Mouse (Mus musculus) stomach, postnatal 0 days (tissue): ENCODE data around the gene Sap30bp.

Source experiments
- CTCF ChIP-seq: IDR thresholded peaks from 2 replicates; pipeline ENCODE4 v1.5.1; 2016; ENCODE audit warnings: antibody characterized with exemption, low read depth, mild to moderate bottlenecking, moderate library complexity
- EP300 ChIP-seq: optimal IDR thresholded peaks from 2 replicates; pipeline ENCODE3; 2016; ENCODE audit warnings: antibody characterized with exemption

GRCm38 (mm10) chr11:115939690-115940329 lies 6.7 kb downstream of the Sap30bp start:
- TF ChIP-seq CTCF: peak; percentile 92
- no peak for TF ChIP-seq EP300
